Mouse (Mus musculus) midbrain, embryonic 11.5 days (tissue): ENCODE measurements around the gene Man1a. TPM values are rescaled to one million over a fixed set of nuclear protein-coding genes. Genes with fewer than 3 reads are reported as not detected.

Source experiments
- ATAC-seq: fragments of 200-750 bp; cut with Nextera tagmentation; 2 replicates; pipeline ENCODE4 v1.8.0; 2017; ENCODE audit warnings: moderate TSS enrichment, moderate library complexity; ENCODE audit not compliant: low FRiP score
- DNase-seq: peaks from one replicate; pipeline ENCODE4 v3.0.0; 2015; ENCODE audit warnings: low spot score; ENCODE audit errors: missing footprints
- H3K27ac ChIP-seq: fragments of 300-500 bp; sonication (generic); 2 replicates; pipeline ENCODE4 v1.5.1; 2014; ENCODE audit warnings: low read depth, low read length
- H3K27me3 ChIP-seq: fragments of 300-500 bp; sonication (generic); 2 replicates; pipeline ENCODE4 v1.6.1; 2014; ENCODE audit warnings: mild to moderate bottlenecking, low read length, moderate library complexity, mixed read lengths; ENCODE audit not compliant: control insufficient read depth, insufficient read depth
- H3K36me3 ChIP-seq: fragments of 300-500 bp; sonication (generic); 2 replicates; pipeline ENCODE4 v1.6.1; 2014; ENCODE audit warnings: mild to moderate bottlenecking, low read length, moderate library complexity, mixed read lengths; ENCODE audit not compliant: control insufficient read depth, insufficient read depth
- H3K4me1 ChIP-seq: fragments of 300-500 bp; sonication (generic); 2 replicates; pipeline ENCODE4 v1.6.1; 2014; ENCODE audit warnings: low read length; ENCODE audit not compliant: control insufficient read depth, insufficient read depth
- H3K4me2 ChIP-seq: fragments of 300-500 bp; sonication (generic); 2 replicates; pipeline ENCODE4 v1.6.1; 2014; ENCODE audit warnings: mild to moderate bottlenecking, moderate library complexity
- H3K4me3 ChIP-seq: fragments of 300-500 bp; sonication (generic); 2 replicates; pipeline ENCODE4 v1.5.1; 2014; ENCODE audit warnings: low read depth, low read length
- H3K9ac ChIP-seq: fragments of 300-500 bp; sonication (generic); 2 replicates; pipeline ENCODE4 v1.6.1; 2014; ENCODE audit warnings: low read length
- H3K9me3 ChIP-seq: fragments of 300-500 bp; sonication (generic); 2 replicates; pipeline ENCODE4 v1.6.1; 2016; ENCODE audit warnings: low read length; ENCODE audit not compliant: control insufficient read depth
- WGBS: fragments of 180-500 bp; shearing (Covaris S2); extraction: QIAGEN DNeasy Blood & Tissue Kit; methylation state at CpG from one replicate; pipeline ENCODE4 v1.1.7; 2014; 5-methylcytosine and 5-hydroxymethylcytosine counted together
- polyA plus RNA-seq: library from polyadenylated mRNA; unstranded; fragments of >200 nt; fragmentation: Nextera tagmentation; extraction: Ambion mirVana; gene quantifications from 2 replicates; pipeline ENCODE4 v1.2.1, GENCODE M21; 2014

The Man1a gene
- polyA plus RNA-seq, 1 experiment from 2014 or later = 1.7 TPM

DNA sequence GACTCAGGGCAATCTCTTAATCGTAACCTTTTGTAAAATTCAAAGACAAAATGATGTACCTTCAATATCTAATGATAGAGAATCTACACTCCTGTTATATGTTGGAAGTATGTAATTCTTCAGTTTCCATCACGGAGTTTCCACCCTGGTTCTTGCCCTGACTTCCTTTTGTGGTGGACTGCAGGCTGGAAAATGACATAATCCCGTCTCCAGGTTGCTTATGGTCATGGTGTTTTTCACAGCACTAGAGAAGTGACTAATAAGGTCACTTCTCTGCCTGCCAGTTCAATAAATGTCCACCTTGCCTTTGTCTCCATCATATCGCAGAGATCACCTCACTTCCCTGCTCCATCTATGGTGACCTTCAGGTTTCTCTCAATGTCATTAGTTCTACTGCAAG is 22.2 kb downstream of the Man1a start:
- Histone ChIP-seq H3K4me2 (no peak overlapping the region), H3K36me3 (no peaks in the 10 kb centered on the region), H3K4me3 (no peak overlapping the region), H3K9me3 (no peaks in the 10 kb centered on the region), H3K27me3 (no peaks in the 10 kb centered on the region), H3K9ac (no peak overlapping the region), H3K4me1 (no peaks in the 10 kb centered on the region), H3K27ac (no peak overlapping the region)
- ATAC-seq (no peak), DNase-seq (no peak)
- WGBS = 83% methylated on average over 4 of the region's 4 CpGs

DNA sequence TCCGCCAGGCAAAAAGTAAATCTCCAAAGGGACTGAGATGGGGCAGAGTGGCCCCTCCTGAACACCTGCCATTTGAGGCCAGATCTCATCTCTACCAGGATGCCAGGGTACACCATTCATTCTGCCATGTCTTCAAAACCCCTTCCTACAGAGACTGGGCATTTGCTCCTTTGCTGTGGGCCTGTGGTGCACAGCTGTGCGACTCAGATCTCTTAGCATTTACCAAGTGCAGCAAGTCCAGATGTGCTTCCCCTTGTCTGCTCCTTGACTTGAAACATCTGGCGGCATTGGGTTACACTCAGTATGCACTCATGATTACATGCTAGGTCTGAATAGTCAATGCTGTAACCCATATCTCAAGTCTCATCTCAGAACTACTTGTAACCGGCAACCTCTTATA is 28.5 kb downstream of the Man1a start:
- no peak overlapping the region for H3K4me2 ChIP-seq

DNA sequence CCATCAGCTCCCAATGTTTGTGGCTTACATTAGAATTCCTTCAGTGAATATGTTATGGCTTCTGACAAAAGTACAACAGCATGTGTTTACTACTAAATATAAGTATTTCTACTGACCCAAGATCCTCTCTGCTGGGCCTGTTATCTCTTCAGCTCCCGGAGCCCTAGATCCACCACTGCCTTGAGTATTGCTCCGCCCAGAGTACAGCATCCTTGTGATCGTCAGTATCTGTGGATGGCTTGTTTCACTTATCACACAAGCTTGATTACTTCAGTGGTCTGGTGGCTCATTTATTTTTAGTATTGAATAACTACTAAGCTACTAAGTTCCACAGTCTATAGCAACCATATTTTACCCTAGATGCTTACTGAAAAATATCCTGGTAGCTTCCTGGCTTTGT is 33.1 kb downstream of the Man1a start:
- H3K9ac ChIP-seq = no peak overlapping the region
- no peaks in the 10 kb centered on the region for H3K36me3 ChIP-seq
- no peak overlapping the region for H3K4me2 ChIP-seq
- H3K4me1 ChIP-seq = no peaks in the 10 kb centered on the region
- no peaks in the 10 kb centered on the region for H3K27me3 ChIP-seq
- ATAC-seq (no peak), DNase-seq (no peak)
- no peaks in the 10 kb centered on the region for H3K9me3 ChIP-seq
- H3K4me3 ChIP-seq = no peak overlapping the region
- 86% methylated on average over 3 of the region's 3 CpGs for WGBS
- H3K27ac ChIP-seq = no peak overlapping the region

More for the DNA sequence above, 28.5 kb downstream of the Man1a start:
- no peak for DNase-seq
- Histone ChIP-seq H3K27me3 (no peaks in the 10 kb centered on the region), H3K9me3 (no peaks in the 10 kb centered on the region), H3K4me1 (no peaks in the 10 kb centered on the region), H3K4me3 (no peak overlapping the region), H3K27ac (no peak overlapping the region), H3K36me3 (no peaks in the 10 kb centered on the region), H3K9ac (no peak overlapping the region)
- ATAC-seq = no peak
- 85% methylated on average over 4 of the region's 4 CpGs for WGBS

DNA sequence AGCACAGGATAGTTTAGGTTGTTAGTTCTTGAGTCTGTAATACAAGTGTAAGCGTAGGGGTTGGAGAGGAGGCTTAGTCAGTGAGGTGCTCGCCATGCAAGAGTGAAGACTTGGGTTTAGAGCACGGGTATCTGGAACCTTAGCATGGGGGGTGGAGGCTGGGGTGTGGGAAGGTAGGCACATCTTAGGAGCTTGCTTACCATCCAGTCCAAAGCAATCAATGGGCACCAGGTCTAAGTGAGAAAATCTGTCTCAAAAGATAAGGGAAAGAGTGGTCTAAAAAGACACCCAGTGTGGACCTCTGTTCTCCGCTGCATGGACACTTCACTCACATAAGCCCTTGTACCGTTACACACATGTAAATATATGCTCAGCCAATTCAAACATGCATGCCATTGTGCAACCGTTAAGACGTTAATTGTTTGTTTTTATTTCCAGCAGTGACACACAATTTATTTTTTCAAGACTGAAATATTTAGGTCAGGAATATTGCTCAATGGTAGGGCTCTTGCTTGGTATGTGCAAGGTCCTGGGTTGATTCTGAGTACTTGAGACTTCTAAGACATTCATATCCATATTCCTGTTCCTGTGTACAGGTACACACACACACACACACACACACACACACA is 34.1 kb downstream of the Man1a start:
- Histone ChIP-seq H3K4me3 (no peak overlapping the region), H3K9me3 (no peaks in the 10 kb centered on the region), H3K27me3 (no peaks in the 10 kb centered on the region), H3K4me1 (no peaks in the 10 kb centered on the region), H3K27ac (no peak overlapping the region), H3K4me2 (no peak overlapping the region), H3K36me3 (no peaks in the 10 kb centered on the region), H3K9ac (no peak overlapping the region)
- WGBS = 85% methylated on average over 7 of the region's 7 CpGs
- DNase-seq (no peak), ATAC-seq (no peak)

DNA sequence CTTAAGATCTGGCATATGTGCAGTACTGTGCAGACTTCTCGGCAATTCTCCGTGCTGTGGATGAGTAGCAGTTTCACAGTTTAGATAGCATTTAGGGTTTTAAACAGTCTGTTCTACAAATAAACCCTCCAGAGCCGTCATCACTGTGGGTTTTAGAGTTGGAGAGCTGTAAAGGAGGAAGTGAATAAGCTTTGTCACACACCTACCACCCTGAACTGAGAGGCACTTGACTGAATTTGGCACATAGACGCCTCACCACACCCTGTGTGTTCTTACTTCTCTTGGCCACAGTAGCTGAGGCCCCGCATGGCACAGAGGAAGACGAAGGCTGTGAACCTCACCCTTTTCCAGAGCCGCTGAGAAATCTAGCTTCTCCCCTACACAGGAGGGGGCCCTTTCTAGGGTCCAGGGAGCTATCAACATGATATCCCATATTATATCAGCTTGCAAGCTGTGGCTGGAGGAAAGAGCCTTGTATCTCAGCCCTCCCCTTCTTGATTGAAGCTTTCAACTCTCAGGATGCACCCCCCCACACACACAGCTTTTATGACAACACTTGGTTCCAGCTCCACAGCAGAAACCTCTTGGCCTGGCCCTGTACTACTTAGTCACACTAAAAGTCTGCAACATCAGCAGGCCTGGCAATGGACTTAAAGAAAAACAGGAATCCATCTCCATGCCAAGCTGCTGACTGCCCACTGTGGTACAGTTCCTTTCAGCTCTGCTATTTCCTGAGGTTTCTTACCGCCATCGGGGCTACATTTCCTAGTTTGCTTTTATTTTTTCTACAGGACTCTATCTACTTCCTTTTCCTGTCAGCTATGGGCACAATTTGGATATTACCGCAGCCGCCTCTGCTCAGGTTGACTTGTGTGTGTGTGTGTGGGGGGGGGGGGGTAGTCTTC is 35.9 kb downstream of the Man1a start:
- WGBS = 91% methylated on average over 11 of the region's 11 CpGs
- DNase-seq (no peak), ATAC-seq (no peak)
- Histone ChIP-seq H3K9me3 (no peaks in the 10 kb centered on the region), H3K4me2 (no peak overlapping the region), H3K27ac (no peak overlapping the region), H3K36me3 (no peaks in the 10 kb centered on the region), H3K4me1 (no peaks in the 10 kb centered on the region), H3K4me3 (no peak overlapping the region), H3K27me3 (no peaks in the 10 kb centered on the region), H3K9ac (no peak overlapping the region)

DNA sequence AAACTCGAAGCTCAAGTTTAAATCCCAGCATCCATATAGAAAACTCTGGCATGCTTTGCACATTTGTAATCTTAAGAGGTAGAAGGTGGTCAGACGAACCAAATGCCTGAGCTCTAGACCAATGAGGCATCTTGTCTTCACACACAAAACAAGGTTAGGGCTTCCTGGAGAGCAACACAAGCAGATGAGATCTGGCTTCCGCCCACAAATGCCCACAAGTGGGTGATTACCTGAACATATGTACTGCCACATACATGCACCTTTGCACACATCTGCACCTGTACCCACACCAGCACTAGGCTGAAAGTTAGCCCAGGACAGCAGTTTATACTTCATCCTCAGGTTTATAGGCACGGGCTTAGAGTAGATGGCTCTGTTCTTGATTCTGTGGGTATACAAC is 36.7 kb downstream of the Man1a start:
- H3K4me3 ChIP-seq = no peak overlapping the region
- H3K9me3 ChIP-seq = no peaks in the 10 kb centered on the region
- no peak for ATAC-seq
- no peak overlapping the region for H3K9ac ChIP-seq
- WGBS = 93% methylated on average over 4 of the region's 4 CpGs
- H3K36me3 ChIP-seq = no peaks in the 10 kb centered on the region
- no peaks in the 10 kb centered on the region for H3K27me3 ChIP-seq
- no peak for DNase-seq
- no peak overlapping the region for H3K4me2 ChIP-seq
- H3K27ac ChIP-seq = no peak overlapping the region
- H3K4me1 ChIP-seq = no peaks in the 10 kb centered on the region

DNA sequence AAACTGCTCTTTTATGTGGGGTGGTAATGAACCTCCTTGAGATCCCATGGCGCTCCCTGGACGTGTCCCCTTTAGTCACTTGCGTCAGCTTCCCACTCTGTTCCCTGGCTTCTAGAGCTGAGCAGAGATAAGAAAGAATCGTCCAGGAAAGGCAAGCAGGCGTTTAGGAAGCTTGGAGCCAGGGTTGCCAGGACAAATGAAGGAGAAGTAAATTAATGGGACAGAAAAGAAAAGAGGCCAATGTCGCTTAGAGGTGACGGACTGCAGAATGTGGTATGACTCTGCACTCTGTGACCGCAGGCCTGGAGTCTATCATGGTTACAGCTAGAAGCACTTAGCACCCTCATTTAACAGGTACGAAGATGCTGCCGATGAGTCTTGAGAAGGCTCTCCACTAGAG is 37.7 kb downstream of the Man1a start:
- DNase-seq = no peak
- no peaks in the 10 kb centered on the region for H3K9me3 ChIP-seq
- no peak overlapping the region for H3K9ac ChIP-seq
- H3K4me1 ChIP-seq = no peaks in the 10 kb centered on the region
- H3K4me3 ChIP-seq = no peak overlapping the region
- no peak overlapping the region for H3K4me2 ChIP-seq
- WGBS = 87% methylated on average over 10 of the region's 10 CpGs
- H3K27ac ChIP-seq = no peak overlapping the region
- no peaks in the 10 kb centered on the region for H3K27me3 ChIP-seq
- H3K36me3 ChIP-seq = no peaks in the 10 kb centered on the region
- no peak for ATAC-seq

DNA sequence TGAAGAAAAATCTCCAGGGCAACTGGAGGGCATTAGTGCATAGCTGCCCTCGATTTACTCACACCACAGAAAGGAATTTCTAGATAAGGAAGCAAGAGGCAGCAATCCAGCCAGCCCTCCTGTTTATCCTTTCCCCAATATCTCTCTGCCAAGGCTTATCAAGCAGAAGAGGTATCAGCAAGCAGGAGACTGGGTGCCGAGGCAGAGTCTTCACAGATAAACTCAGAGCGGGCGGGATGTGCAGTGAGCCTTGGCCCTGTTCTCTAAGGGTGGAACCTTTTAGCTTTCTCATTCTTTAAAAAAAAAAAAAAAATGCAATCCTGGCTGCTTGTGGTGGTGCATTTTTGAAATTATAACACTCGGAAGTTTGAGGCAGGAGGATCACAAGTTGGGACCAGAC is 38.2 kb downstream of the Man1a start:
- H3K27me3 ChIP-seq = no peaks in the 10 kb centered on the region
- H3K4me1 ChIP-seq = no peaks in the 10 kb centered on the region
- no peaks in the 10 kb centered on the region for H3K36me3 ChIP-seq
- H3K4me2 ChIP-seq = no peak overlapping the region
- ATAC-seq (no peak), DNase-seq (no peak)
- no peaks in the 10 kb centered on the region for H3K9me3 ChIP-seq
- H3K4me3 ChIP-seq = no peak overlapping the region
- 84% methylated on average over 5 of the region's 5 CpGs for WGBS
- H3K27ac ChIP-seq = no peak overlapping the region
- no peak overlapping the region for H3K9ac ChIP-seq

DNA sequence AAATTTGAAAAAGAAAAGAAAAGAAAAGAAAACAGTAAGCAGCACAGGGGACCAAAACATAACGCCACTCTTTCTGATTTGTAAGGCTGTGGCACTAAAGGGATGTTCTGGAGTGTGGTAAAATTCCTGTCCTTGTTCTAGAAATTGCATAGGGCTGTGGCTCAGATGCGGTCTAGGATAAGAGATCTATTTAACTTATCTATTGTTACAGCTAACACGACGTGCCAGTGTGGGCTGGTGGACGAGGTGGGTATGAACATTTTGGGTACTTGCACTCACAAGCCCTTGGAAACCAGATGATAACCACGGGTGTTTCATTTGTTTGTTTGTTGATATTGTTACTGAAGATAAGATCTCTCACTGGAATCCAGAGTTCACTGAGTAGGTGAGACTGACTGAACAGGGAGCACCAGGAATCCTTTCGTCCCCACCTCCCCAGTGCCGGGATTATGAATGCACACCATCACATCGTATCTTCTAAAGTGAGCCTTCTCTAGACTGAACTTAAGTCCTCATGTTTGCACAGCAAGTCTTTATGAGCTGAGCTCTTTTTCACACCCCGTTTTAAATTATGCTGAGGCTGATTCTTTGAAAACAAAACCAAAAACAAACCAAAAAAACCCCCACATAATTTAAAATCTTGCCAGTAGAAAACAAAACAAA is 38.9 kb downstream of the Man1a start:
- DNase-seq = no peak
- H3K4me1 ChIP-seq = no peaks in the 10 kb centered on the region
- no peak overlapping the region for H3K9ac ChIP-seq
- no peaks in the 10 kb centered on the region for H3K9me3 ChIP-seq
- WGBS = 88% methylated on average over 10 of the region's 10 CpGs
- no peaks in the 10 kb centered on the region for H3K27me3 ChIP-seq
- no peak for ATAC-seq
- H3K27ac ChIP-seq = no peak overlapping the region
- no peak overlapping the region for H3K4me3 ChIP-seq
- no peaks in the 10 kb centered on the region for H3K36me3 ChIP-seq
- no peak overlapping the region for H3K4me2 ChIP-seq
